Mouse (Mus musculus) large intestine, adult 2 months (tissue): ENCODE results near the gene Slc12a9. TPM values are rescaled to one million over a fixed set of nuclear protein-coding genes. Genes with fewer than 3 reads are reported as not detected.
A peak's percentile ranks its signal among the peaks of the same experiment; 100 is the strongest.
"Not testable (repeated sequence)": the region's sequence is repeated elsewhere in the genome, so short reads cannot be mapped to it uniquely, and the experiment has no call there.

Experiments
- DNase-seq: peaks from one replicate; pipeline ENCODE4 v3.0.0-alpha.2; 2012; ENCODE audit warnings: low read depth, low spot score
- WGBS: fragments of 180-500 bp; shearing (Covaris S2); methylation state at CpG from one replicate; pipeline ENCODE4 v1.1.7; 2018; 5-methylcytosine and 5-hydroxymethylcytosine counted together
- polyA plus RNA-seq: library from polyadenylated mRNA; depleted of rRNA; stranded (reverse); fragments of >200 nt; gene quantifications from 2 replicates; pipeline ENCODE4 v1.2.3, GENCODE M21; 2012; rRNA removed

Gene Slc12a9
- polyA plus RNA-seq, 1 experiment, result 9.6 TPM

- DNase-seq, result no peak
- 74% methylated on average over 15 of the region's 15 CpGs for WGBS
These were observed 41.9 kb downstream of the Slc12a9 start for GRCm38 (mm10) chr5:137291381-137291926.

DNA sequence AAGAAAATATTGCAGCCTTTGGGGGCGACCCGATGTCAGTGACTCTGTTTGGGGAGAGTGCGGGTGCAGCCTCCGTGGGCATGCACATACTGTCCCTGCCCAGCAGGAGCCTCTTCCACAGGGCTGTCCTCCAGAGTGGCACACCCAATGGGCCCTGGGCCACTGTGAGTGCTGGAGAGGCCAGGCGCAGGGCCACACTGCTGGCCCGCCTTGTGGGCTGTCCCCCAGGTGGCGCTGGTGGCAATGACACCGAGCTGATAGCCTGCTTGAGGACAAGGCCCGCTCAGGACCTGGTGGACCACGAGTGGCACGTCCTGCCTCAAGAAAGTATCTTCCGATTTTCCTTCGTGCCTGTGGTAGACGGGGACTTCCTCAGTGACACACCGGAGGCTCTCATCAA, 42.7 kb downstream of the Slc12a9 start:
- DNase-seq, result no peak
- WGBS, result 15% methylated on average over 15 of the region's 15 CpGs

DNA sequence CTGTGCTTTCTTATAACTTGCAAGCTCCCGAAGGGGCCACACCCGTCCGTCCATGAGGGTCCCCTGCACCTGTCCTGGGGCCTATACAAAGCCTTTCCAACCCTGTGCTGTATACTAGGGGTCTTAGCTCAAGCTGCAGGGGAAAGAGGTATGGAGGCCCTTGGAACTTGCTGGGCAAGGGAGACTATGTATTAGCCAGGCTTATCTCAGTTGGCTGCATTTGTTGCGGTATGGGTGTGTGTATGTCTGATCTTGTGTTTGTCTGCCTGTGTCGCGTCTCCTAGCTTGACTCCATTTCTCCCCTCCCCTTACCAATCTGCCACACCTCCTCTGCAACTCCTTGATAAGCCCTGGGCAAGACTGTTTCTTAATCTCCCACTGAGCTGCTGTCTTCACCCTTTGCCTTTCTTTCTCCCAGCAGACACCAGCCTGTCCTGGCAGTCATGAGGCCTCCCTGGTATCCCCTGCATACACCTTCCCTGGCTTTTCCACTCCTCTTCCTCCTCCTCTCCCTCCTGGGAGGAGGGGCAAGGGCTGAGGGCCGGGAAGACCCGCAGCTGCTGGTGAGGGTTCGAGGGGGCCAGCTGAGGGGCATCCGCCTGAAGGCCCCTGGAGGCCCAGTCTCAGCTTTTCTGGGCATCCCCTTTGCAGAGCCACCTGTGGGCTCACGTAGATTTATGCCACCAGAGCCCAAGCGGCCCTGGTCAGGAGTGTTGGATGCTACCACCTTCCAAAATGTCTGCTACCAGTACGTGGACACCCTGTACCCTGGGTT, 43.6 kb downstream of the Slc12a9 start:
- DNase-seq, result no peak
- WGBS, result 55% methylated on average over 13 of the region's 13 CpGs

GRCm38 (mm10) chr5:137288999-137289470, 44.4 kb downstream of the Slc12a9 start:
- DNase-seq, result no peak
- WGBS, result 5% methylated on average over 25 of the region's 25 CpGs

DNA sequence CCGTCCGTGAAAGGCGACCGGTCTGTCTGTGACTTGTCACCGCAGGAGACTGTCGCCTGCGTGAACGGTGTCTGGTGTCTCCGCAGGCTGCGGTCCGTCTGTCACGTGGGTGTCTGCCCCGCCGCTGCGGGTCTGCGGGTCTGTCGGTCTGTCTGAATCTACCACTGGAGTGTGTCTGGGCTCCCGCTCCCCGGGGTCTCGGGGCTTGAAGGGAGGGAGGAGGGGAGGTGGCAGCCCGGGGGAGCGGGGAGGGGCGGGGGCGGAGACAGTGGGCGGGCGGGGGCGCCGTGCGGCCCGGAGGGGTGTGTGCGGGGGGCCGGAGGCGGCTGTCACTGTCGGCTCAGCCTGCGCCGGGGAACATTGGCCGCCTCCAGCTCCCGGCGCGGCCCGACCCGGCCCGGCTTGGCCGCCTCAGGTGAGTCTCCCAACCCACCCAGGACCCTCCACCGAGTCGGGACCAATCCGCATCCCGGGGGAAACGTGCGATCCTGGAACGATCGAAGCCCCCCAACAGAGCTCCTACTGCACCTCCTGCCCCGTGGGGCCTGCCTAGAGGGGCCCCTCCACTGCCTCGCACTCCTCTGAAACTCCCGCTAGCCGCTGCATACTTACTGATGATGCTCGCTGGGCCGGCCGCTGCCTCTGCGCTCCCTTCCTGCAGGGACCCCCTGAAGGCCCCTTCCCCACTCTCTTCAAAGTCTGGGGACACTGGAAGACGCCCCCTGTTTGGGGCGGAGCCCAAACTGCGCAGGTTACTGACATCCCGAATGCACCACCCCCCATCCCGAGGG, 45.2 kb downstream of the Slc12a9 start:
- WGBS, result 3% methylated on average over 65 of the region's 65 CpGs
- no peak for DNase-seq

DNA sequence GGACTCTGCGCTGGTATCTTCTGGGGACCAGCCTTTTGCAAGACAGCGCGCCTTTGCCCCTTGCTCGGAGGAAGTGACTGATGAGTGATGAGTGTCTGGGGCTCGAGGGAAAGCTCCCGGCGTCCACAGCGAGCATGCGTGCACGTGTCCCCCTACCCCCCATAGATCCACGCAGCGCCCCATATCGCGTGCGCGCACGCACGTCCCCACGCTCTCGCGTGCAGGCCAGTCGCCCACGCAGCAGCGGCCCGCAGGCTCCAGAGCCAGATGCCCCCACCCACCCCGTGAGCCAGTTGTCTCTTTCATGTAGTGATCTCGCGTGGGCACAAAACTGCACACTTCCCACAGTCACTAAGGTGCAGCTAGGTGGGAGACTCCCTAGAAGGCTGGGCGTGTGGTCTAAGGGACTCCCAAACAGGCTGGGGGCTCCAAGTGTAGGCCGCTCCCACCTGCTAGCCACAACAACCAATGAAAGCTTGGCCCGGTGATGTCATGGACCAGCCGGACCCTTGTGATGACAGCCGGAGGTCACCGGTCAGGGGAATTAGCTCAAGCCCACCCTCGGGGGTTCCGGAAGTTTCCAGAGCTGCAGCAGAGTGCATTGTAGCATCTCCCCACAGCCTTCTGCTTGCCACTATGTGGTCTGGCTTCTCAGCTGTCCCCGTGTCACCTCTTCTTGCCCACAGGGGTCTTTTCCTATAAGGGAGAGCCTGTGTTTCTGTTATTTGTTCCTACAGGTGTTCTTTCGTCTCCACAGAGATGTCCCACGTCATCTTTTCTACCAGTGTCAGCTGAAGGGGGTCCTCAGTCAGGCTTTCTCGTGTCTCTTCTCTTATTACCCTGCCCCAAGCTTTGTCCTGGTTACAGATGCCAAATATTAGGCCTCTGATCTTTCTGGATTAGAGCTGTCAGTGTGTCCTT, 46.1 kb downstream of the Slc12a9 start, which contains the start of gene Ache:
Gene Ache, plus strand, starts transcription at position 488 of the 921 bp plus-strand sequence.
- DNase-seq, result no peak

GRCm38 (mm10) chr5:137286655-137287031, 46.8 kb downstream of the Slc12a9 start:
- under 1% methylated on average over 15 of the region's 16 CpGs for WGBS
- DNase-seq, result no peak

More for the DNA sequence above, 46.1 kb downstream of the Slc12a9 start, which contains the start of gene Ache:
- WGBS, result 10% methylated on average over 40 of the region's 40 CpGs

GRCm38 (mm10) chr5:137285986-137286385, 47.4 kb downstream of the Slc12a9 start:
- 22% methylated on average over 7 of the region's 7 CpGs for whole genome bisulfite sequencing
- no peak for DNase-seq

DNA sequence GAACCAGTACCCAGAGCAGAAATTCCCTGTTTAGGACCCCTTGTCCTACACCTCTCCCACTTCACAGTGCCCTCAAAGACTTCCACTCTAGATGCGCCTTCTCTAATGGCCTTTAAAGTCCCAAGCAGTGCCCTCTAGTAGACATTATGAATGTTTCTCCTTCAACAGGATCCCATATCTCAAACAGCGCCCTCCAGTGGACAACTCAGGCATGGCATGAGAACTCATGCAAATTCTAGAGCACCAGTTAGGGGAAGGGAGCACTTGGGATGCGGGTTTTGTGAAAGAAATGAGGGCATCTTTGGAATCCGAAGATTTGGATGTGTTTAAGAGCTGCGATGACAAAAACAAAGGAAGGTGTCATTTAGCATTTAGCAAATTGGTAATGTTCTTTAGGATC, 48.4 kb downstream of the Slc12a9 start:
- 64% methylated on average over 5 of the region's 5 CpGs for WGBS
- DNase-seq, result no peak

- not testable (repeated sequence) for DNase-seq
- WGBS, result 82% methylated on average over 5 of the region's 6 CpGs
These were observed 49.0 kb downstream of the Slc12a9 start for GRCm38 (mm10) chr5:137284411-137284810.

- peak; percentile 95 for DNase-seq
- WGBS, result 10% methylated on average over 18 of the region's 18 CpGs
These were observed 55.7 kb downstream of the Slc12a9 start for GRCm38 (mm10) chr5:137277360-137278342.

DNA sequence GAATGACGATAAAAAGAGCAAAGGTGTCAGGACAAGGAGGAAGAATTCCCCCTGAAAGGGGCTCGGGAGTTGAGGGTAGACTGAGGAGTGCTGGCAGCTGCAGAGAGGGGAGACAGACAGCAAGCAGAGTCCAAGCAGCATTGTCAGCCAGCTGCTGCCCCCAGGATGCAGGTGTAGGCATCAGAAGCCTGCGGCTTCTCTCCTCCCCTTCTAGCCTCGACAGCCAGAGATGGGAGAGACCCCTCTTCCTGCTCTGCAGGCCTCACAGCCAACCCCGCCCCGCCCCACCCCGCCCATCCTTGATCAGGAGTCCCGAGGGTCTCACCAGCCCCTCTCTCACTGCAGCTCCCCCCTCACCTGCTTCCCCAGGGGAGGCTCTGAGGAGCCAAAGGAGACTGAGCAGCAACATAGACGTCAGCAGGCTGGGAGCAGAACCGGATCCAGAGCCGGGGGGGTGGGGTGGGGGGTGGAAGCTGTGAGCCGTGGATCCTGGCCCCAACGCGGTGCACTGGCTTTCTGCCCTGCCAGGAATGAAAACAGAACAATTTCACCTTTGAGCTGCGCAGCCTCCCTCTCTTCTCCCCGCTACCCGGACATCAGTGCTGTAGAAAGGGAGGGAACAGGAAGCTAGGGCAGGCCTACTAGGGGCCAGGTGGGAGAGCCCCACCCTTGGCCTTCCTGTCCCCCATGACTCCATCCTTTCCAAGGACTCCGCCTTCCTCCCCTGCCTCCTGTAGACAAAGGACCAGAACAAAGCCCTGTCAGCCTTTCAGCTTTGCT, 65.1 kb downstream of the Slc12a9 start:
- no peak for DNase-seq
- 5% methylated on average over 18 of the region's 18 CpGs for WGBS

GRCm38 (mm10) chr5:137264787-137265186, 68.6 kb downstream of the Slc12a9 start:
- WGBS, result 75% methylated on average over 11 of the region's 11 CpGs

More at GRCm38 (mm10) chr5:137264787-137265186, 68.6 kb downstream of the Slc12a9 start:
- DNase-seq, result no peak

Other genes with a start within 250 kb of the Slc12a9 start
- gene Trim56, start 217.4 kb downstream of the Slc12a9 start, polyA plus RNA-seq, result 5.7 and 14.5 TPM in 2 replicates
- gene Muc3, start 184.3 kb downstream of the Slc12a9 start, polyA plus RNA-seq, result 519 and 836 TPM in 2 replicates
- gene Muc3a, start 121.2 kb downstream of the Slc12a9 start, polyA plus RNA-seq, result 75.4 and 98.1 TPM in 2 replicates
- 5.2 and 6.9 TPM in 2 replicates for gene Ache, start 46.1 kb downstream of the Slc12a9 start, polyA plus RNA-seq
- 10.4 and 13.2 TPM in 2 replicates for gene Ufsp1, start 39.0 kb downstream of the Slc12a9 start, polyA plus RNA-seq
- 99.8 and 108 TPM in 2 replicates for gene Srrt, start 25.9 kb downstream of the Slc12a9 start, polyA plus RNA-seq
- gene Trip6, start 19.2 kb downstream of the Slc12a9 start, polyA plus RNA-seq, result 11.4 and 12.7 TPM in 2 replicates
- gene Ephb4, start 16.5 kb upstream of the Slc12a9 start, polyA plus RNA-seq, result 36.5 and 43.7 TPM in 2 replicates
- gene Zan, start 143.5 kb upstream of the Slc12a9 start, polyA plus RNA-seq, result 1.4 and 2.8 TPM in 2 replicates
- gene Pop7, start 168.9 kb upstream of the Slc12a9 start, polyA plus RNA-seq, result 46.9 and 57.9 TPM in 2 replicates
- gene Gigyf1, start 185.0 kb upstream of the Slc12a9 start, polyA plus RNA-seq, result 9.6 and 13.9 TPM in 2 replicates
- gene Epo, start 199.6 kb upstream of the Slc12a9 start, polyA plus RNA-seq, result not detected in 2 replicates
- 967 and 1,025 TPM in 2 replicates for gene Gnb2, start 199.9 kb upstream of the Slc12a9 start, polyA plus RNA-seq
- 0.46 and 0.77 TPM in 2 replicates for gene Actl6b, start 219.9 kb upstream of the Slc12a9 start, polyA plus RNA-seq
- 0.17 and 0.21 TPM in 2 replicates for gene Tfr2, start 236.2 kb upstream of the Slc12a9 start, polyA plus RNA-seq